Mouse (Mus musculus) gastrocnemius, postnatal 36 days (tissue): ENCODE data around the gene Ppp2ca. TPM values are rescaled to one million over a fixed set of nuclear protein-coding genes. Genes with fewer than 3 reads are reported as not detected.

Experiments used
- DNase-seq, 2 experiments: peaks; one replicate each; pipeline ENCODE4 v3.0.0; 2022
- intact Hi-C: fragments of 180-260 bp; cut with DNase I; formaldehyde crosslinking; loops from one replicate; pipeline ENCODE4 v1.15.1; 2025
- long read RNA-seq, 2 experiments: library from polyadenylated mRNA; stranded (forward); transcript quantifications; one replicate each; pipeline ENCODE4 v2.0.0; 2021
- total RNA-seq, 2 experiments: library from RNA; stranded (reverse); gene quantifications; 2 replicates each; pipeline ENCODE4 v1.2.3; 2021

Gene Ppp2ca
- total RNA-seq = 10 to 100 TPM; 37.0 to 44.3 TPM
- long read RNA-seq, experiment 1, full-length matches to known transcripts = 170 of 186 reads
- long read RNA-seq, experiment 1, partial matches to known transcripts = 7 of 186 reads
- long read RNA-seq, experiment 1, other reads (novel, unspliced or antisense) = 9 of 186 reads
- long read RNA-seq, experiment 2, full-length matches to known transcripts = 322 of 338 reads
- long read RNA-seq, experiment 2, partial matches to known transcripts = 7 of 338 reads
- long read RNA-seq, experiment 2, other reads (novel, unspliced or antisense) = 9 of 338 reads

- intact Hi-C loops = loop anchor here (5.0 kb wide), 1 partner anchor 96 kb away; the partner anchor contains the start of genes Cdkl3 and Ube2b
- DNase-seq = peak; percentile 95 to 97
Observed at GRCm38 (mm10) chr11:52098398-52098946, at the start of gene Ppp2ca. Ppp2ca (plus strand) TSS chr11:52098681.

- DNase-seq = no peak
- intact Hi-C loops = no loop called here
Observed at GRCm38 (mm10) chr11:52053371-52053770, 45.1 kb upstream of the Ppp2ca start.

- intact Hi-C loops = no loop called here
Observed at GRCm38 (mm10) chr11:52054728-52055127, 43.8 kb upstream of the Ppp2ca start.

GRCm38 (mm10) chr11:52056198-52056597 lies 42.3 kb upstream of the Ppp2ca start:
- DNase-seq = no peak
- intact Hi-C loops = no loop called here

More at GRCm38 (mm10) chr11:52054728-52055127, 43.8 kb upstream of the Ppp2ca start:
- DNase-seq = no peak

GRCm38 (mm10) chr11:52059001-52059400 lies 39.5 kb upstream of the Ppp2ca start:
- intact Hi-C loops = no loop called here
- DNase-seq = no peak

- DNase-seq = no peak
- intact Hi-C loops = loop anchor here (10.0 kb wide), 1 partner anchor 114 kb away; no protein-coding TSS in a partner anchor
Observed at GRCm38 (mm10) chr11:52060315-52060714, 38.2 kb upstream of the Ppp2ca start.

GRCm38 (mm10) chr11:52062406-52062805 lies 36.1 kb upstream of the Ppp2ca start:
- no peak for DNase-seq
- intact Hi-C loops = loop anchor here (10.0 kb wide), 1 partner anchor 112 kb away; no protein-coding TSS in a partner anchor

GRCm38 (mm10) chr11:52064398-52064797 lies 34.1 kb upstream of the Ppp2ca start:
- intact Hi-C loops = loop anchor here (10.0 kb wide), 1 partner anchor 110 kb away; no protein-coding TSS in a partner anchor
- DNase-seq = no peak

GRCm38 (mm10) chr11:52065841-52066240 lies 32.6 kb upstream of the Ppp2ca start:
- intact Hi-C loops = loop anchor here (10.0 kb wide), 1 partner anchor 109 kb away; no protein-coding TSS in a partner anchor

GRCm38 (mm10) chr11:52071768-52072167 lies 26.7 kb upstream of the Ppp2ca start:
- no peak for DNase-seq
- intact Hi-C loops = no loop called here

More at GRCm38 (mm10) chr11:52065841-52066240, 32.6 kb upstream of the Ppp2ca start:
- no peak for DNase-seq

GRCm38 (mm10) chr11:52073528-52074170 lies 24.8 kb upstream of the Ppp2ca start:
- intact Hi-C loops = no loop called here
- DNase-seq = no peak

- no peak for DNase-seq
- intact Hi-C loops = no loop called here
Observed at GRCm38 (mm10) chr11:52074626-52075470, 23.6 kb upstream of the Ppp2ca start.

GRCm38 (mm10) chr11:52075794-52076633 lies 22.5 kb upstream of the Ppp2ca start:
- no peak for DNase-seq
- intact Hi-C loops = no loop called here

GRCm38 (mm10) chr11:52076742-52077352 lies 21.6 kb upstream of the Ppp2ca start:
- intact Hi-C loops = no loop called here
- DNase-seq = no peak

- intact Hi-C loops = no loop called here
- DNase-seq = no peak
Observed at GRCm38 (mm10) chr11:52077939-52078338, 20.5 kb upstream of the Ppp2ca start.

GRCm38 (mm10) chr11:52079978-52080377 lies 18.5 kb upstream of the Ppp2ca start:
- intact Hi-C loops = no loop called here
- DNase-seq = no peak

GRCm38 (mm10) chr11:52080656-52081055 lies 17.8 kb upstream of the Ppp2ca start:
- intact Hi-C loops = no loop called here
- DNase-seq = no peak

- no peak for DNase-seq
Observed at GRCm38 (mm10) chr11:52085857-52086203, 12.7 kb upstream of the Ppp2ca start.

More at GRCm38 (mm10) chr11:52085857-52086203, 12.7 kb upstream of the Ppp2ca start:
- intact Hi-C loops = loop anchor here (5.0 kb wide), 1 partner anchor 64 kb away; no protein-coding TSS in a partner anchor
